Mouse (Mus musculus): ENCODE measurements at regions not wholly inside any gene's neighbourhood (a gene's known extent, or its start where the extent isn't known, plus 50 kb on each side); places are given as distances from the start of the nearest gene placed in this dataset.

DNA sequence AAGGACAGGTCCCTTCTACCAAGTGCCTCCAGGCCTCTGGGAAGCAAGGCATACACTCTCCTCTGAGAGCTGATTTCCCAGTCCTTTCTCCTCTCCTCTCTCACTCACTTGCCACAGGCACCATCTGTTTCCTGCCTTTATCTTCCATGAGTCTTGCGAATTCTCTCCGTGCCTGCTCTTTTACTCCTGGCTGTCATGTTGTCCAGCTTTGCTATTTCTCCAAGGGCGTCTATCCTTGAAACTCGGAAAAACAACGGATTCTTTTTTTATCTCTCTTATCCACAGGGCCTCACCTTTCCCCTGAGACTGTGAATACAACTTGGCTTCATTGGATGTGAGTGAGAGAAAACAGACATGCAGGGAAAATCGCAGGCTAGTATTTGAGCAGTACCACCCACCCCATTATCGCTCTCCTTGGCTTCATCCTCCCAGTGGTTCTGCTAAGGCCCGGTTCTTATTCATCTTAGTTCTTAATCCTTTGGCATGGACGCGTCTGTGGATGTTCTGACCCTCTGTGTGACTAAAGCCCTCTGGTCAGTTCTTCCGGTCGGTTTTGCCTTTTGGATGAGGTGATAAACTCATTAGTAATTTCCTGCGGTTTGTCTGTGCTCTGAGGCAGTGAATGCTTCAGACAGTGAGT lies 159.4 kb downstream of the Rap2a start:
- TF ChIP-seq CTCF (IDR thresholded peaks at IDR 0.05) (no peak), EP300 (IDR thresholded peaks at IDR 0.05; ENCODE audit: insufficient read depth, low read depth, low read length) (no peak)

All from heart, adult 2 months (tissue).